Mouse (Mus musculus) stomach, embryonic 16.5 days (tissue): Measurements from ENCODE around the gene Etv3. TPM values are rescaled to one million over a fixed set of nuclear protein-coding genes. Genes with fewer than 3 reads are reported as not detected.

Experiments
- ATAC-seq: fragments of 200-750 bp; cut with Nextera tagmentation; 2 replicates; pipeline ENCODE4 v1.8.0; 2017; ENCODE audit warnings: moderate number of reproducible peaks, moderate TSS enrichment; ENCODE audit not compliant: insufficient read depth, low FRiP score
- H3K27ac ChIP-seq: fragments of 300-500 bp; sonication (generic); 2 replicates; pipeline ENCODE4 v1.5.1; 2014; ENCODE audit warnings: low read length
- H3K27me3 ChIP-seq: fragments of 300-500 bp; sonication (generic); 2 replicates; pipeline ENCODE4 v1.6.1; 2014; ENCODE audit warnings: low read length, control low read depth, mixed read lengths; ENCODE audit not compliant: control insufficient read depth, insufficient read depth
- H3K36me3 ChIP-seq: fragments of 300-500 bp; sonication (generic); 2 replicates; pipeline ENCODE4 v1.6.1; 2014; ENCODE audit warnings: low read length; ENCODE audit not compliant: control insufficient read depth, insufficient read depth
- H3K4me1 ChIP-seq: fragments of 300-500 bp; sonication (generic); 2 replicates; pipeline ENCODE4 v1.6.1; 2014; ENCODE audit warnings: low read length, control low read depth, mixed read lengths; ENCODE audit not compliant: control insufficient read depth, insufficient read depth
- H3K4me2 ChIP-seq: fragments of 300-500 bp; sonication (generic); 2 replicates; pipeline ENCODE4 v1.6.1; 2014; ENCODE audit warnings: low read depth, low read length, mixed read lengths
- H3K4me3 ChIP-seq: fragments of 300-500 bp; sonication (generic); replicated peaks from 2 replicates; pipeline ENCODE4 v1.5.1; 2014; ENCODE audit warnings: mild to moderate bottlenecking, low read length
- H3K9ac ChIP-seq: fragments of 300-500 bp; sonication (generic); 2 replicates; pipeline ENCODE4 v1.6.1; 2014; ENCODE audit warnings: low read length
- H3K9me3 ChIP-seq: fragments of 300-500 bp; sonication (generic); replicated peaks from 2 replicates; pipeline ENCODE4 v1.6.1; 2016; ENCODE audit warnings: low read length, control low read depth; ENCODE audit not compliant: control insufficient read depth
- WGBS: fragments of 180-500 bp; shearing (Covaris S2); extraction: QIAGEN DNeasy Blood & Tissue Kit; methylation state at CpG from one replicate; pipeline ENCODE4 v1.1.7; 2014; 5-methylcytosine and 5-hydroxymethylcytosine counted together
- polyA plus RNA-seq: library from polyadenylated mRNA; unstranded; fragments of >200 nt; fragmentation: Nextera tagmentation; extraction: Ambion mirVana; gene quantifications from 2 replicates; pipeline ENCODE4 v1.2.1, GENCODE M21; 2015

The Etv3 gene
- polyA plus RNA-seq, 1 experiment from 2014 or later: 14.4 TPM

DNA sequence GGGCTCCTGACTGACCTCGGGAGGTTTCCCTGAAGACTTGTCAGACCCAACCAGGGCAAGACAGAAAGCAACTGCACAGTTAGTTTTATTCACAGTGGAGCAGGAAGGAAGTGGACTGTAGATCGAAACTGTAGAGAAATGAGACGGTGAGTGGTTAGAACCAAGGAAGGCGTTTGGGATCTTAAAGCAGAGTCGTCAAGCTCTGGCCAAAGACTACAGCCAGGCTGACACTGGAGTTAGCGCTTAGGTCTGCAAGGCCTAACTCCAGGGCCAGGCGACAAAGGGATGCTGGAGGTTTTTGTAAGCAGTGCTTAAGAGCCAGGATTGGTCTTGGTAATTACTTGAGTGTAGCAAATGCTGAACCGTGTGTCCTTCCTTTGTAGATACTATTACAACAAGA is 3.6 kb downstream of the Etv3 start:
- ATAC-seq: no peak
- Histone ChIP-seq H3K27me3 (no peaks in the 10 kb centered on the region), H3K4me3 (no peak overlapping the region), H3K9me3 (no peaks in the 10 kb centered on the region), H3K9ac (no peak overlapping the region), H3K4me1 (peaks cover 14% of the 10 kb centered on the region), H3K4me2 (no peak overlapping the region), H3K27ac (no peak overlapping the region), H3K36me3 (peaks cover 11% of the 10 kb centered on the region)
- 90% methylated on average over 8 of the region's 8 CpGs for WGBS

DNA sequence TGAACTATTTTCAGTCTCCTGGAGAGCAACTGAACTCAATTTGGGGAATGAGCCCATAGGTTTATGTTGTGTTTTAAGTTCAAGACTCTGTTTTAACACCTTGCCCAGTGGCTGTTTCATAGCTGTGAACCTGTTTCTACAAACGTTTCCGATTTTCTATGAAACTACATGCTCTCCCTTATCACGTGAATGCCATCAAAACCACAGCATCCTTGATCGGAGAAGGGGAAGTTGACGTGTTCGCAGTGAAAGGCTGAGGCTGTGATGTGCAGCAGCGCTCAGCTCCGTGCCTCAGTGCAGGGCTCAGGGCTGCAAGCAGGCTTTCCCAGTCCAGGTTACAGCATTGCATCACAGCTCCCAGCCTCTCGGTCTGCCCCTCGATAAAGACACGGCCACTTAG is 4.4 kb downstream of the Etv3 start:
- H3K27me3 ChIP-seq: no peaks in the 10 kb centered on the region
- H3K4me3 ChIP-seq: no peak overlapping the region
- no peaks in the 10 kb centered on the region for H3K9me3 ChIP-seq
- no peak overlapping the region for H3K27ac ChIP-seq
- H3K4me2 ChIP-seq: no peak overlapping the region
- no peak for ATAC-seq
- peaks cover 17% of the 10 kb centered on the region for H3K36me3 ChIP-seq
- WGBS: 89% methylated on average over 11 of the region's 11 CpGs
- no peak overlapping the region for H3K9ac ChIP-seq
- H3K4me1 ChIP-seq: peaks cover 14% of the 10 kb centered on the region

DNA sequence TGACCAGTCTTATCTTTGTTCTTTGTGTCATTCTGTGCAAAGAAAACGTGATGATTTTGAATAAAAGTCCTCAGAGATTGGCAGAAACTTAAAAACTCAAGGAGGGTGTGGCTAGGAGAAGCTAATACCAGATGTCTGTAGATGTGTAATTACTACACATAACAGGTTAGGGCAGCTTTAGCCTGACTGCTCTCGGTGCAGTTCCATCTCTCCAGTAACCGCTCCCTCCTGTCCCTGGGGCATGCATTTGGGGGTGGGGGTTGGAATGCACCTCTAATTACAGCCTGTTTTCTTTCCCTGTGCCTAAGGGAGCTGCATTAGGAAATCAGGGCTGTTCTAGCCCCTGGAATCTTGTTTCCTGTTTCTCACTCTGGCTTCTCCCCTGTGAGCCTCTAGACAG is 5.0 kb downstream of the Etv3 start:
- Histone ChIP-seq H3K9me3 (no peaks in the 10 kb centered on the region), H3K36me3 (peaks cover 20% of the 10 kb centered on the region), H3K4me2 (no peak overlapping the region), H3K27me3 (no peaks in the 10 kb centered on the region), H3K9ac (no peak overlapping the region), H3K4me1 (peaks cover 14% of the 10 kb centered on the region), H3K4me3 (no peak overlapping the region), H3K27ac (no peak overlapping the region)
- 77% methylated on average over 3 of the region's 3 CpGs for whole genome bisulfite sequencing
- ATAC-seq: no peak

- no peak for ATAC-seq
- no peak overlapping the region for H3K4me2 ChIP-seq
- no peaks in the 10 kb centered on the region for H3K4me1 ChIP-seq
- WGBS: 84% methylated on average over 7 of the region's 7 CpGs
- no peak overlapping the region for H3K4me3 ChIP-seq
- no peaks in the 10 kb centered on the region for H3K27me3 ChIP-seq
- H3K9ac ChIP-seq: no peak overlapping the region
- no peaks in the 10 kb centered on the region for H3K9me3 ChIP-seq
- peaks cover 34% of the 10 kb centered on the region for H3K36me3 ChIP-seq
- H3K27ac ChIP-seq: no peak overlapping the region
Measured at GRCm38 (mm10) chr3:87533667-87534378, 8.6 kb downstream of the Etv3 start.

GRCm38 (mm10) chr3:87538034-87538433 is 12.8 kb downstream of the Etv3 start:
- H3K4me1 ChIP-seq: peaks cover 6% of the 10 kb centered on the region; the same call in 1 of the 2 replicates
- H3K9ac ChIP-seq: no peak overlapping the region
- WGBS: 78% methylated on average over 10 of the region's 10 CpGs
- H3K36me3 ChIP-seq: peaks cover 27% of the 10 kb centered on the region
- H3K4me3 ChIP-seq: no peak overlapping the region
- H3K27ac ChIP-seq: no peak overlapping the region
- no peak overlapping the region for H3K4me2 ChIP-seq
- no peak for ATAC-seq
- H3K27me3 ChIP-seq: no peaks in the 10 kb centered on the region
- no peaks in the 10 kb centered on the region for H3K9me3 ChIP-seq

DNA sequence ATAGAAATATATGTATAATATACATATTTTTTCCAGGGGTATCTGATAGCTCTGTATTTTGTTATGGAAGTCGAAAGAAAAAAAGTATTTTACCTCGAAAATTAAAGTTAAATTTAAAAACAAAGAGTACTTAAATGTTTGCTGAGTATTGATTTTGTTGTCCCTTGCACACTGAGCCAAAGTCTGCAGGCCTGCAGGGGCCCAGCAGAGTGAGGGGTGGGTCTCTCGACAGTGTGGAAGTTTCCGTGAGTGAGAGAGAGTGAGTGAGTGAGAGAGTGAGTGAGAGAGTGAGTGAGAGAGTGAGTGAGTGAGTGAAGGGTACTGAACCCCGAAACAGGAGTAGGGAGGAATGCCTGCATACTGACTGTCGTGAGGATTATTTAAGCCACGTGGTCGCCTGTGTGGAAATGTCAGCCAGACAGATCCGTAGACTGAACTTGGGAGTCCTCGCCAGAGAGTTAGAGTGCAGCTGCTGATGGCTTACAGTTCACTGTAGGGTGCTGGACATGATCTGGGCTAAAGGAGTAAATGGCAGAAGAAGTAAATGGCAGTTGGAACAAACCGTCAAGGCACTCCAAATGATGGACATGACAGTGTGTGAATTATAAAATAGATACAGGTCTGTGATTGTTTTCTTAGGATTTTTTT is 14.9 kb downstream of the Etv3 start:
- H3K4me3 ChIP-seq: no peak overlapping the region
- no peak overlapping the region for H3K9ac ChIP-seq
- peaks cover 17% of the 10 kb centered on the region for H3K36me3 ChIP-seq
- H3K27ac ChIP-seq: no peak overlapping the region
- no peaks in the 10 kb centered on the region for H3K27me3 ChIP-seq
- no peak for ATAC-seq
- H3K4me2 ChIP-seq: no peak overlapping the region
- no peaks in the 10 kb centered on the region for H3K9me3 ChIP-seq
- H3K4me1 ChIP-seq: peaks cover 6% of the 10 kb centered on the region; the same call in 1 of the 2 replicates
- 67% methylated on average over 11 of the region's 11 CpGs for WGBS

- ATAC-seq: no peak
- H3K27ac ChIP-seq: no peak overlapping the region
- peaks cover 12% of the 10 kb centered on the region for H3K36me3 ChIP-seq
- no peak overlapping the region for H3K4me2 ChIP-seq
- H3K27me3 ChIP-seq: no peaks in the 10 kb centered on the region
- no peaks in the 10 kb centered on the region for H3K9me3 ChIP-seq
- WGBS: 38% methylated on average over 8 of the region's 8 CpGs
- H3K4me3 ChIP-seq: no peak overlapping the region
- H3K4me1 ChIP-seq: peaks cover 6% of the 10 kb centered on the region; the same call in 1 of the 2 replicates
- H3K9ac ChIP-seq: no peak overlapping the region
Measured at GRCm38 (mm10) chr3:87540714-87541113, 15.5 kb downstream of the Etv3 start.

DNA sequence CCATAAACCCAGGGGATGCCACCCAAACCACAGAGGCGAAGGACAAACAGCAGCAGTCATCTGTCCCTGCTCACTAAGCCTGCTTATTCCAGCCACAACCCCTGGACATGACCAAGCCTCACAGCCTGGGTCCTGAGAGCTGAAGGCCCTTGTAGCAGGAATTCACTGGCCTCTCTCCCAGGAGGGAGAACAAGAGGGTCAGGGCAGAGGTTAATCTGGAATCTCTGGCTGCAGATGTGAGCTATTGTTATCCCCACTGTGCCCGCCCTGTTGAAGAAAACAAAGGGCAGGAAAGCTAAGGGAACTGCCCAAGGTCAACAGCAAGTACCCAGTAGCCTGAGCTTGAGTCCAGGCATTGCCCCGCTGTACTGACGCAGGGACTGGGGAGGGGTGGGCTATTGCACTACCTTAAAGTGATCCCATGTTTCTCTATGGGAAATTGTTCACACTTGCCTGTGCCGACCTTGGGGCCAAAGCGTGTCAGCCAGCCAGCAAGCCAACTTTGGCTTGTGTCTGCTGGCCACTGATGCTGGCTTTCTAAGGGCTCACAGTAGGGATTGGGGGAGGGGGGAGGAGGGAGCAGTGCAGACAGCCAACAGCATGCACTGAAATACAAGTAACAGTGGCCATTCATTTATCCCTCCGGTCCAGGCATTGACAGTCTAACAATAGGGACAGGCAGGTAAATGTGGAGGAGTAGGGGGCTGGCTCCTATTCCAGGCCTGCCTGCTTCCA is 17.4 kb downstream of the Etv3 start:
- WGBS: 65% methylated on average over 7 of the region's 7 CpGs
- ATAC-seq: no peak
- H3K27me3 ChIP-seq: no peaks in the 10 kb centered on the region
- no peaks in the 10 kb centered on the region for H3K9me3 ChIP-seq
- H3K4me3 ChIP-seq: no peak overlapping the region
- H3K27ac ChIP-seq: no peak overlapping the region
- H3K4me1 ChIP-seq: peaks cover 6% of the 10 kb centered on the region; the same call in 1 of the 2 replicates
- H3K9ac ChIP-seq: no peak overlapping the region
- no peaks in the 10 kb centered on the region for H3K36me3 ChIP-seq
- H3K4me2 ChIP-seq: no peak overlapping the region

GRCm38 (mm10) chr3:87545554-87545953 is 20.3 kb downstream of the Etv3 start:
- 82% methylated on average over 3 of the region's 3 CpGs for WGBS
- Histone ChIP-seq H3K4me1 (peaks cover 6% of the 10 kb centered on the region), H3K27me3 (no peaks in the 10 kb centered on the region), H3K36me3 (no peaks in the 10 kb centered on the region), H3K4me3 (no peak overlapping the region), H3K9ac (no peak overlapping the region), H3K4me2 (no peak overlapping the region), H3K27ac (no peak overlapping the region), H3K9me3 (no peaks in the 10 kb centered on the region)
- no peak for ATAC-seq
